Mouse (Mus musculus) heart, postnatal 10 days (tissue): ENCODE data around the gene Eif2s3x. TPM values are rescaled to one million over a fixed set of nuclear protein-coding genes. Genes with fewer than 3 reads are reported as not detected.

Source experiments
- total RNA-seq, 2 experiments: library from RNA; stranded (reverse); gene quantifications; 2 replicates each; pipeline ENCODE4 v1.2.3; 2021

Gene Eif2s3x
- total RNA-seq, 2 experiments from 2014 or later, result 116 to 164 TPM

Other genes starting within 250 kb of the Eif2s3x start
- gene AU015836, start 244.2 kb downstream of the Eif2s3x start, total RNA-seq, result not detected
- gene Zfx, start 89.2 kb downstream of the Eif2s3x start, total RNA-seq, result 10 to 100 TPM; 29.0 to 33.3 TPM
- gene Klhl15, start 21.7 kb upstream of the Eif2s3x start, total RNA-seq, result 10 to 100 TPM in 1 of 2 experiments, 1 to 10 TPM in 1; 9.1 to 11.5 TPM
- gene Fam90a1b, start 153.9 kb upstream of the Eif2s3x start, total RNA-seq, result not detected
- gene Apoo, start 154.3 kb upstream of the Eif2s3x start, total RNA-seq, result 100 to 1,000 TPM; 186 to 197 TPM